Mouse (Mus musculus): Measurements from ENCODE around the gene Tut7. TPM values are rescaled to one million over a fixed set of nuclear protein-coding genes. Genes with fewer than 3 reads are reported as not detected.

Tut7 gene
- total and polyA plus RNA-seq, 2 experiments from 2014 or later, result 36.8 to 51.2 TPM

GRCm38 (mm10) chr13:59766786-59767515, 56.0 kb downstream of the Tut7 start:
- Histone ChIP-seq H3K4me3 (ENCODE audit: low read depth, low read length) (no peak overlapping the region), H3K27me3 (ENCODE audit: insufficient read depth, low read length) (no peaks in the 10 kb centered on the region), H3K4me1 (ENCODE audit: insufficient read depth) (peaks cover 19% of the 10 kb centered on the region), H3K36me3 (ENCODE audit: insufficient read depth) (peaks cover 8% of the 10 kb centered on the region; the same call in 1 of the 2 replicates), H3K9ac (no peak overlapping the region), H3K9me3 (ENCODE audit: low read length) (no peaks in the 10 kb centered on the region), H3K27ac (ENCODE audit: low read depth, low read length) (no peak overlapping the region), H3K4me2 (ENCODE audit: low read depth) (no peak overlapping the region)
- no peak for ATAC-seq
- 82% methylated on average over 11 of the region's 11 CpGs for WGBS
- no peak for TF ChIP-seq CTCF (IDR thresholded peaks at IDR 0.05; ENCODE audit: low read depth)
- no peak for DNase-seq

- Histone ChIP-seq H3K27ac (ENCODE audit: low read depth, low read length) (no peak overlapping the region), H3K27me3 (ENCODE audit: insufficient read depth, low read length) (no peaks in the 10 kb centered on the region), H3K4me2 (ENCODE audit: low read depth) (no peak overlapping the region), H3K4me1 (ENCODE audit: insufficient read depth) (peaks cover 3% of the 10 kb centered on the region; the same call in 1 of the 2 replicates), H3K36me3 (ENCODE audit: insufficient read depth) (peaks cover 38% of the 10 kb centered on the region), H3K9ac (no peak overlapping the region), H3K9me3 (ENCODE audit: low read length) (no peaks in the 10 kb centered on the region), H3K4me3 (ENCODE audit: low read depth, low read length) (no peak overlapping the region)
- WGBS, result 94% methylated on average over 7 of the region's 7 CpGs
- no peak for TF ChIP-seq CTCF (IDR thresholded peaks at IDR 0.05; ENCODE audit: low read depth)
- ATAC-seq (no peak), DNase-seq (no peak)
Measured at GRCm38 (mm10) chr13:59762791-59763190, 60.2 kb downstream of the Tut7 start.

GRCm38 (mm10) chr13:59756906-59757305, 66.0 kb downstream of the Tut7 start:
- no peak overlapping the region for H3K4me2 ChIP-seq (ENCODE audit: low read depth)
- H3K9ac ChIP-seq, result no peak overlapping the region
- H3K27ac ChIP-seq (ENCODE audit: low read depth, low read length), result no peak overlapping the region
- WGBS, result 94% methylated on average over 7 of the region's 7 CpGs
- ATAC-seq (no peak), DNase-seq (no peak)
- H3K36me3 ChIP-seq (ENCODE audit: insufficient read depth), result peaks cover 52% of the 10 kb centered on the region
- TF ChIP-seq CTCF (IDR thresholded peaks at IDR 0.05; ENCODE audit: low read depth), result no peak
- no peaks in the 10 kb centered on the region for H3K27me3 ChIP-seq (ENCODE audit: insufficient read depth, low read length)
- H3K4me1 ChIP-seq (ENCODE audit: insufficient read depth), result no peaks in the 10 kb centered on the region
- no peak overlapping the region for H3K4me3 ChIP-seq (ENCODE audit: low read depth, low read length)
- H3K9me3 ChIP-seq (ENCODE audit: low read length), result no peaks in the 10 kb centered on the region

GRCm38 (mm10) chr13:59750310-59750709, 72.6 kb downstream of the Tut7 start:
- Histone ChIP-seq H3K9ac (no peak overlapping the region), H3K9me3 (ENCODE audit: low read length) (no peaks in the 10 kb centered on the region), H3K36me3 (ENCODE audit: insufficient read depth) (peaks cover 12% of the 10 kb centered on the region), H3K27ac (ENCODE audit: low read depth, low read length) (no peak overlapping the region), H3K4me2 (ENCODE audit: low read depth) (no peak overlapping the region), H3K27me3 (ENCODE audit: insufficient read depth, low read length) (no peaks in the 10 kb centered on the region), H3K4me3 (ENCODE audit: low read depth, low read length) (no peak overlapping the region), H3K4me1 (ENCODE audit: insufficient read depth) (no peaks in the 10 kb centered on the region)
- no peak for ATAC-seq
- no peak for TF ChIP-seq CTCF (IDR thresholded peaks at IDR 0.05; ENCODE audit: low read depth)
- 90% methylated on average over 12 of the region's 12 CpGs for WGBS
- no peak for DNase-seq

- Histone ChIP-seq H3K4me1 (ENCODE audit: insufficient read depth) (no peaks in the 10 kb centered on the region), H3K9ac (no peak within 1 kb of the TSS), H3K27ac (ENCODE audit: low read depth, low read length) (no peak within 1 kb of the TSS), H3K36me3 (ENCODE audit: insufficient read depth) (no peaks in the 10 kb centered on the region), H3K9me3 (ENCODE audit: low read length) (no peaks in the 10 kb centered on the region), H3K27me3 (ENCODE audit: insufficient read depth, low read length) (no peaks in the 10 kb centered on the region), H3K4me3 (ENCODE audit: low read depth, low read length) (no peak within 1 kb of the TSS), H3K4me2 (ENCODE audit: low read depth) (no peak within 1 kb of the TSS)
- WGBS, result 73% methylated on average over 9 of the region's 9 CpGs
- DNase-seq, result no peak
- peak; percentile 51 for ATAC-seq
- no peak for TF ChIP-seq CTCF (IDR thresholded peaks at IDR 0.05; ENCODE audit: low read depth)
Measured at GRCm38 (mm10) chr13:59746711-59747110, 76.2 kb downstream of the Tut7 start, which contains the start of gene 1700014D04Rik. TSS of gene 1700014D04Rik (minus strand) at chr13:59746752.

- H3K27ac ChIP-seq (ENCODE audit: low read depth, low read length), result no peak overlapping the region
- 75% methylated on average over 6 of the region's 6 CpGs for WGBS
- H3K4me2 ChIP-seq (ENCODE audit: low read depth), result no peak overlapping the region
- TF ChIP-seq CTCF (IDR thresholded peaks at IDR 0.05; ENCODE audit: low read depth), result no peak
- H3K27me3 ChIP-seq (ENCODE audit: insufficient read depth, low read length), result no peaks in the 10 kb centered on the region
- no peak for DNase-seq
- ATAC-seq, result no peak
- H3K4me3 ChIP-seq (ENCODE audit: low read depth, low read length), result no peak overlapping the region
- no peaks in the 10 kb centered on the region for H3K4me1 ChIP-seq (ENCODE audit: insufficient read depth)
- H3K9me3 ChIP-seq (ENCODE audit: low read length), result no peaks in the 10 kb centered on the region
- H3K36me3 ChIP-seq (ENCODE audit: insufficient read depth), result no peaks in the 10 kb centered on the region
- no peak overlapping the region for H3K9ac ChIP-seq
Measured at GRCm38 (mm10) chr13:59746164-59746563, 76.8 kb downstream of the Tut7 start.

- H3K9ac ChIP-seq, result no peak overlapping the region
- no peak for TF ChIP-seq CTCF (IDR thresholded peaks at IDR 0.05; ENCODE audit: low read depth)
- H3K4me1 ChIP-seq (ENCODE audit: insufficient read depth), result no peaks in the 10 kb centered on the region
- ATAC-seq (no peak), DNase-seq (no peak)
- 81% methylated on average over 6 of the region's 6 CpGs for WGBS
- no peaks in the 10 kb centered on the region for H3K27me3 ChIP-seq (ENCODE audit: insufficient read depth, low read length)
- H3K4me2 ChIP-seq (ENCODE audit: low read depth), result no peak overlapping the region
- H3K36me3 ChIP-seq (ENCODE audit: insufficient read depth), result no peaks in the 10 kb centered on the region
- H3K4me3 ChIP-seq (ENCODE audit: low read depth, low read length), result no peak overlapping the region
- H3K27ac ChIP-seq (ENCODE audit: low read depth, low read length), result no peak overlapping the region
- no peaks in the 10 kb centered on the region for H3K9me3 ChIP-seq (ENCODE audit: low read length)
Measured at GRCm38 (mm10) chr13:59745462-59745861, 77.5 kb downstream of the Tut7 start.

Data from forebrain, postnatal 0 days (tissue).